8 mouse cellular contexts compared by ENCODE assay signal in the genomic region with DNA sequence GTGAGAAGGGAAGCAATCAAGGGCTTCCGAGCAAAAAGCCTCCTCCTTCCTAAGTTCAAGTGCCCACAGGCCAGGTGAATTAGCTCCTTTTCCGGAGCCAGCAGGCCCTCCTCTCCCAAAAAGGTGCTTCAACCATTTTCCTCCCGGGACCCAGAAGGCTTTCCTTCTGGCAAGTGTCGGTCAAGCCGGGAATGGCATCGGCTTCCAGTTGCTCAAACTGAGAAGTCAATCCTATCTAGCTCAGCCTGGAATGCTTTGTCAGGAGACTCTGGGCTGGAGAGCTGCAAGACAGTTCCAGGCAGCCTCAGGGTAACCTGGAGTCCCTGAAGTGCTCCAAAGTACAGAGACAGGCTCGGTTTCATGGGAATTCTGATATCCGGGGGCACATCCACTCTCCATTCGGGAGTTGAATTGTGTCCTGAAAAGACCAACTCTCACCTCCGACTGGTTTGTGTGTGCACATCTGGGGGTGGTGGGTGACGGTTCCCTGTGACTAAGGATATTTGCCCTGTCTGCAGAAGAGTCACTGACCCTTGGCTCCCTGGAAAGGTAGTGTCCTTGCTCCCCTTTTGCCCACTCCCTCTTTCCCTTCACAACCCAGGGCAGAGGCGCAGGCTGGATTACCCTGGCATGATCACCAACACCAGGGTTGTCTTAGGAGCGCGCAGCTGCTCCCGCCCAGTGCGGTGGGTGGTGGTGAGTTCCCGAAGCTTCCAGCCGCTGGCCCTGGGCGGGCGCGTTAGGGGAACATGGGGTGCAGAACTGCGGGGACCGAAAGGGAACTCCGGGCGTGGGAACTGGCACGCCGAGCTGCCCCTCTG. TPM values are rescaled to one million over a fixed set of nuclear protein-coding genes. Genes with fewer than 3 reads are reported as not detected.
DNase-seq lines count a peak whose midpoint lies in the region; ATAC-seq and TF ChIP-seq lines count a peak whose summit lies in the region.

No protein-coding gene starts in this region.

- H3K4me3 ChIP-seq in hindbrain, embryonic 10.5 days: peak overlapping the region; percentile 62
- H3K4me3 ChIP-seq in limb, embryonic 14.5 days (replicated peaks; ENCODE audit: low read length): peak overlapping the region; percentile 49
- H3K4me3 ChIP-seq in neural tube, embryonic 13.5 days: peak overlapping the region; percentile 67

- peak overlapping the region; percentile 83 for H3K4me2 ChIP-seq in limb, embryonic 14.5 days (replicated peaks; ENCODE audit: low read depth, low read length, severe bottlenecking)
- peak overlapping the region; percentile 88 for H3K4me2 ChIP-seq in neural tube, embryonic 13.5 days

- no peaks in the 10 kb centered on the region for H3K36me3 ChIP-seq in hindbrain, embryonic 10.5 days
- no peaks in the 10 kb centered on the region for H3K36me3 ChIP-seq in limb, embryonic 14.5 days (ENCODE audit: control insufficient read depth, insufficient read depth, low read length)
- H3K36me3 ChIP-seq in neural tube, embryonic 13.5 days: no peaks in the 10 kb centered on the region

- DNase-seq in left cerebral cortex, adult 18-20 months (ENCODE audit: low spot score in 2 of 2): peak; percentile 23 to 42
- DNase-seq in left cerebral cortex, adult 11 months (ENCODE audit: low spot score): no peak
- DNase-seq in embryo, embryonic 9.5 days (ENCODE audit: extremely low spot score): peak; percentile 9
- no peak for DNase-seq in hindbrain, embryonic 10.5 days (ENCODE audit: low spot score)
- no peak for DNase-seq in limb, embryonic 14.5 days (ENCODE audit: low spot score)
- DNase-seq in thymus, postnatal 25 days: no peak
- no peak for DNase-seq in adipocyte (ENCODE audit: low spot score)

- WGBS in hindbrain, embryonic 10.5 days: 11% methylated on average over 27 of the region's 27 CpGs
- 11% methylated on average over 25 of the region's 27 CpGs for WGBS in limb, embryonic 14.5 days
- 12% methylated on average over 27 of the region's 27 CpGs for WGBS in neural tube, embryonic 13.5 days

- H3K9ac ChIP-seq in limb, embryonic 14.5 days (ENCODE audit: low read depth, low read length, severe bottlenecking): peak overlapping the region; percentile 36
- H3K9ac ChIP-seq in neural tube, embryonic 13.5 days: peak overlapping the region; percentile 83

- peak overlapping the region; percentile 80 for H3K27ac ChIP-seq in hindbrain, embryonic 10.5 days
- H3K27ac ChIP-seq in limb, embryonic 14.5 days (replicated peaks; ENCODE audit: low read depth, low read length): no peak overlapping the region
- H3K27ac ChIP-seq in neural tube, embryonic 13.5 days (replicated peaks): peak overlapping the region; percentile 78; the same call in 1 of the 2 replicates

- no peak for TF ChIP-seq POLR2A in limb, embryonic 14.5 days (IDR thresholded peaks at IDR 0.05; ENCODE audit: borderline replicate concordance, extremely low read depth, insufficient read depth, insufficient read length)

- H3K27me3 ChIP-seq in hindbrain, embryonic 10.5 days (ENCODE audit: insufficient read depth, poor library complexity, severe bottlenecking): peaks cover 48% of the 10 kb centered on the region
- peaks cover 39% of the 10 kb centered on the region for H3K27me3 ChIP-seq in limb, embryonic 14.5 days (ENCODE audit: control insufficient read depth, insufficient read depth, low read length)
- peaks cover 24% of the 10 kb centered on the region; the same call in 1 of the 2 replicates for H3K27me3 ChIP-seq in neural tube, embryonic 13.5 days

- H3K4me1 ChIP-seq in hindbrain, embryonic 10.5 days (replicated peaks): peaks cover 35% of the 10 kb centered on the region
- peaks cover 11% of the 10 kb centered on the region for H3K4me1 ChIP-seq in limb, embryonic 14.5 days (ENCODE audit: control insufficient read depth, insufficient read depth, low read length)
- H3K4me1 ChIP-seq in neural tube, embryonic 13.5 days (replicated peaks): peaks cover 34% of the 10 kb centered on the region

- no peaks in the 10 kb centered on the region for H3K9me3 ChIP-seq in hindbrain, embryonic 10.5 days
- H3K9me3 ChIP-seq in limb, embryonic 14.5 days (ENCODE audit: control insufficient read depth, low read length): no peaks in the 10 kb centered on the region
- no peaks in the 10 kb centered on the region for H3K9me3 ChIP-seq in neural tube, embryonic 13.5 days

- no peak for ATAC-seq in limb, embryonic 14.5 days (ENCODE audit: low FRiP score, low read depth)
- ATAC-seq in neural tube, embryonic 13.5 days (ENCODE audit: low read depth): no peak

RNA-seq across cellular contexts. Expression of a gene that starts 2.6 kb away (rescaled TPM):
- total RNA-seq in left cerebral cortex, adult 18-20 months (2021): 10 to 100 TPM; 76.8 to 78.8 TPM
- 14.6 and 23.2 TPM in 2 replicates for polyA plus RNA-seq in hindbrain, embryonic 10.5 days (2016; fragmentation: Nextera tagmentation; extraction: Ambion mirVana)
- polyA plus RNA-seq in limb, embryonic 14.5 days (2012; rRNA removed): 7.4 TPM in 2 replicates
- 26.0 and 26.4 TPM in 2 replicates for polyA plus RNA-seq in limb, embryonic 14.5 days (2014; fragmentation: Nextera tagmentation; extraction: Ambion mirVana)
- 57.1 and 57.5 TPM in 2 replicates for polyA plus RNA-seq in neural tube, embryonic 13.5 days (2015; fragmentation: Nextera tagmentation; extraction: Ambion mirVana)

Comparison
In these comparisons a context has a peak if more than half of its experiments do, and no peak if none do; other contexts are left out.
1. DNase-seq: peak in left cerebral cortex, adult 18-20 months (2 of 2) and embryo, embryonic 9.5 days (single experiment); none in left cerebral cortex, adult 11 months (single experiment), hindbrain, embryonic 10.5 days (single experiment), limb, embryonic 14.5 days (single experiment), thymus, postnatal 25 days (single experiment) and adipocyte (single experiment).
2. Peak in every context shown above with its lines, with median percentiles within 50 percentile points of each other: H3K4me3 ChIP-seq.